Mouse (Mus musculus) urinary bladder, adult 2 months (tissue): Measurements from ENCODE around the gene Chn2. TPM values are rescaled to one million over a fixed set of nuclear protein-coding genes. Genes with fewer than 3 reads are reported as not detected.

Source experiments
- DNase-seq: peaks from one replicate; pipeline ENCODE4 v3.0.0; 2022; ENCODE audit warnings: low spot score
- polyA plus RNA-seq: library from polyadenylated mRNA; depleted of rRNA; stranded (reverse); fragments of >200 nt; gene quantifications from 2 replicates; pipeline ENCODE4 v1.2.3, GENCODE M21; 2012

Gene Chn2
- polyA plus RNA-seq, 1 experiment = 17.2 TPM

DNA sequence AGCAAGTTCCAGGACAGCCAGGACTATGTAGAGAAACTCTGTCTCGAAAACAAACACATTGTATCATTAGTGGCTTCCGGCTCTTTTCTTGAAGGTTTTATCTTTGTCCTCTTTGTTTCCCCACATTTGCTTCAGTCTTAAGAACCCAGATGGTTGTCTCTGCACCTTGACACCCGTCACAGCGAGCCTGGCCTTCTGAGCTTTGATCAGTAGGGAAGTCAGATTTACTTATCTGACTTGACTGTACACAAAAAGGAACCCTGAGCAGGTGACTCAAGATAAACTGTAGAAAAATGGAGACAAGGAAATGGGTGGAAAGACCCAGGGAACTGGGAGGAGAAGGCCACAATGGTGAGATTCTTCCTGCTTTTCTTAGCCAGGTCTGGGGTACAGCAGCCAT, 79.5 kb downstream of the Chn2 start:
- no peak for DNase-seq

DNA sequence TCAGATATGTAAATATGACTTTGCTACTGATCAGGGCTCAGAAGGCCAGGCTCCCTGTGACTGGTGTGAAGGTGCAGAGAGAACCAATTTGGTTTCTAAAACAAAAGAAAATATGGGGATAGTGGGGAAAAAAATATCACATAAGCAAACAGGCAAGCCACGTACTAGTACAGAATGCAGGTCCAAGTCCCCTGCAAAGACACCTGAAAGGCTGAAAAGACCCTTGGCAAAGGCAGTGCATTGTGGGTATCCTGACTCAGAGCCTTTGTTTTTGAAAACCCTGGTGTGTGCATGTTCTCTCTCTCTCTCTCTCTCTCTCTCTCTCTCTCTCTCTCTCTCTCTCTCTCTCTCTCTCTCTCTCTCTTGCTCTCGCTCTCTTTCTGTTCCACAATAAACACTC, 80.1 kb downstream of the Chn2 start:
- DNase-seq = no peak

DNA sequence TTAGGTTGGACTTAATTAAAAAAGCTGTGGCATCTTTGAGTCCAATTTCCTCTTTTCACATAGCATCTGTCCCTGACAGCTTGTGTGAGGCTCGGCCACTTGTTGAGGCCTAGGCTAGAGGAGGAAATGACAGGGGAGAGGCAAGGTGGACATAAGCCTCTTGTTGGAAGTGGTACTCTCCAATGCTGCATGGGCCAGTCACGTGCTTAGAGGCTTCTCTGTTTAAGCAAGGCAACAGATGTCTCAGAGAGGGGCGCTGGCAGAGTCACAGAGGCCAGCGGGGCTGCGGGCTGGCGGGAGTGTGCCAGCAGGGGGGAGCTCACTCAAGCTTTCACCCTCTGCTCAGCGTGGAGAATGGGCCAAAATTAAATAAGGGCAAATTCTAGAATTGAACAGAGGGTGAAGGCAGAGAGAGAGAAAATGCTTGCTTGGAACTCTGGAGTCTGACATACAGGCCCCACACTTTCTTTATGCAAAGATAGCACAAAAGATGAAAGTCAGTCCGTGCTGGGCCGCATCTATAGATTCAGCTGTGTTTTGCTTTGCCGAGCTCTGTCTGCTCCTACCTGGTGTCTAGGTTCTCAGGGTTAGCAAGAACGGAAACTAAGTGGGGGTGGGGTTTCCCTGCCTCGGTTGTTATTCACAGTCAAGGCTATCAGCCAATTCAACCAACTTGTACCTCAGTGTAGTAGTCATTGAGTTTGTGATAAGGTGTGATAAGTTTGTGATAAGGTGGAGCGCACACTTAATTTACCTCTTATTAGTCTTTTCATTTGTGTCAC, 80.7 kb downstream of the Chn2 start:
- no peak for DNase-seq

DNA sequence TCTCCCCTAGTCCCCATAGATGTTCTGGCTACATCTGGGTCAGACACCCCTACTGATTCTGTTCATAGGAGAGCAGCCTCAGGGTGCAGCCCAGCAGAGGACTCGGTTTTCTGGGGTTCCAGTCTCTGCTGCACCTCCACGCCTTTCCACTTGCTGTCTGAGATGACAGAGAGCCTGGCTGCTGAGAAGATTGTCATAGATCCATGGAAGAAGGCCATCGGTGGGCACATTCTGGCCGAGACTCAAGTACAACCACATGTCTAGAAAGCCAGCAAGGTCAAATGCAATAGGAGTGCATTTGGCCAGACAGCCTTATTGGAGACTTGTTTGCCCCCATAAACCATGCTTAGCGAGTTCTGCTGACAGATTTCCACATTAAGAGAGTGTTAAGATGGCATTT, 81.5 kb downstream of the Chn2 start:
- no peak for DNase-seq

DNA sequence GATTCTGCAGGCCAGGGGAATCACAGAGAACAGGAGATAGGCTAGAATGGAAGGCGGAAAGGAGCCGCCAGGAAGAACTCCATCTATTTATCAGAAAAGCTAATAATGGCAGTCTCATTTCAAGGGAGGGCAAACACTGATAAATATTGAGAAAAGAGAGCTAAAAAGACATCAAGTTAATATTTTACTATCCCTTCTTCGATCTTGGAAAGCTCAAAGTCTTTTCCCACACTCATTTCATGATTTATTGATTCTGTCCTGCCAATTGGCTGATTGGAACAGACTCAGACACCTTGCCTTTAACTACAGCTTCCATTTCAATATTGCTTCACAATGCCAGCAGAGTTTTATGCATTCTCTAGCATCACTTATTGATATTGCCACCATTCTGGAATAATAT, 85.2 kb downstream of the Chn2 start:
- no peak for DNase-seq

DNA sequence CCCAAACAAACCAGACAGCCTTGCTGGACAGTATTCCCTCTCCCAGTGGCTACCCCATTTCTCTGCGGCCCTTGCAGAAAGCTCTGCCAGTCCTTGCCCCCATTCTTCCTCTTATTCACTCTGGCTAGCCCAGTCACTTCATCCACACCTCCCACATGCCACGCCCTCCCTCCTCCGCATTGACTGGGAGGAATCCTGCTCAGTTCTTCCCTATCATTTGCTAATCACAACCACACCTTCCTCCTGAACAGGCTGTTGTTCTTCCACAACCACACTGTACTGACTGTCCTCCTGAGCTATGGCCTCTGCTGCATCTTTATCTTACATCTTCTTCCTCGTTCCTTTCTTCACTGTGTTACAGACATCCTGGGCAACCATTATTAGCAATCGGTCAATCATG, 86.2 kb downstream of the Chn2 start:
- no peak for DNase-seq

DNA sequence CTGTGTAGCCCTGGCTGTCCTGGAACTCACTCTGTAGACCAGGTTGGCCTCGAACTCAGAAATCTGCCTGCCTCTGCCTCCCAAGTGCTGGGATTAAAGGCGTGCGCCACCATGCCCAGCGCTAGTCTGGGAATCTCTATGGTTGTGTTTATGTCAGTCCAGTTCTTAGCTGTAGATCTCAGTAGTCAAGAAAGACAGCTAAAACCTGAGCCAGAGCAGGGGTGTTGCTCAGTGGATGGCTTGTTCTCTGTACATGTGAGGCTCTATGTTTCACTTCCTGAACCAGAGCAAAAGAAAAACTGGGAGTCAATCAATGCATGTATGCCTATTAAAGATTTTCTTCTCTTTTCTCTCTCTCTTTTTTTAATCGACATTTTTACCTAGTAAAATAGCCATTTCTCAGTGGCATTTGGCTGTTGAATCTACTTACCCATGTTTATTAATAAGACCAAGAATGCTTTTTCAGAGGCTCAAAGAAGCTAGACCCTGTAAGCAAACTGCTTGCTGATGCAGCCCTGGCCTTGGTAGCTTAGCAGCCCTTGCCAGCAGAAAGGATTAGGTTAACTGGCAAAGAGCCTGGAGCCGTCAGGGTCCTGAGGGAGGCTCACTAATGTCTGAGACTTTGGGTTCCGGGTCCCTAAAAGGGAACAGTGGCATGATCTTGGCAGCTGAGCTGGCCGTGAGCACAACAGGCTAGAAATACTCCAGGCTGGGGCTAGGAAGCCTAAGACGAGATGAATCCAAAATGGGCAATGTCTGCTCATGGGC, 87.1 kb downstream of the Chn2 start:
- no peak for DNase-seq

DNA sequence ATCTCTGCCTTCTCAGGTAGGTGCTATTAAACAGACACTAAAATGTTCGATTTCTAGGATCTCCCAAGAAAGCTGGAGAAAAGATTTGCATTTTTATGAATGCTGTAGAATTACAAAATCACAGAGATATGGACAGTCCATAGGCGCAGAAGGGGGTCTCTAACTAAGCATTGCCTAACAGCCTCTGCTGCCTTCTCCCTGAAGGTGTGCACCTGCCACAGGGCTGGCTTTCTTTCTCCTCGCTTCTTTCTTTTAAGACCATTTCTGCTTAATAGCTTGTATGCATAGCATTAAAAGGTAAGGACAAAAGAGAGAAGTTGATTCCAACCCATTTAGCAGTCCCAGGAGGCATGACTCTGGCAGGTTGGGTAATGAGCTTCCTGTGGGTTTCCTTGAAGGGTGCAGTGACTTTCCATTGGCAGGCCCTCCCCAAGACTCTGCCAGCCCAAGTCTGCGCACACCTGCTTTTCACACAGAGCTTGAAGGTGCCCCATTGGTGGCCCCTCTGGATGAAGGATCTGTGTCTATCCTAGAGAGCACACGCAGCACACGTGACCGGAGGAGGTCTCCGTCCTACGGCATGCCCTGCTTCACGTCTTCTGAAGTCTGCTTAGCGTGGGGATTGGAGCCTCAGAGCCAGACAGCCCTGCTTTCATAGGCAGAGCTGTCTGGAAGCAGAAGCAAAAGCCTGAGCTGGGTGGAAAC, 87.8 kb downstream of the Chn2 start:
- no peak for DNase-seq

DNA sequence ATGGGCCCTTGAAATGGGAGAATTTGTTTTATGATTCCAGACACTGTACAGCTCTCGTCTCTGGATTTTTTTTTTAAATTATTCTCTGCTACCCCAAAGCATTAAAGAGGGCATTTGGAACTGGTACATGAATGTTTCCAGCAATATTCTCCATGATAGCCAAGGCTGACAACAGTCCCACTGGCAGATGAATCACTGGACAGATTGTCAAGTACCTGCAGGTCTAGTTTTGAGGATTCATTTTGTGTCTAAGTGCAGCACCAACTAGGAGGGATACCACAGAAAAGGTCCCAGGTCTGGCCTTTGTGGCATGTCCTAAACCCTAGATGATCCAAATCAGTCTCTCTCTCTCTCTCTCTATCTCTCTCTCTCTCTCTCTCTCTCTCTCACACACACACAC, 89.3 kb downstream of the Chn2 start:
- DNase-seq = no peak

DNA sequence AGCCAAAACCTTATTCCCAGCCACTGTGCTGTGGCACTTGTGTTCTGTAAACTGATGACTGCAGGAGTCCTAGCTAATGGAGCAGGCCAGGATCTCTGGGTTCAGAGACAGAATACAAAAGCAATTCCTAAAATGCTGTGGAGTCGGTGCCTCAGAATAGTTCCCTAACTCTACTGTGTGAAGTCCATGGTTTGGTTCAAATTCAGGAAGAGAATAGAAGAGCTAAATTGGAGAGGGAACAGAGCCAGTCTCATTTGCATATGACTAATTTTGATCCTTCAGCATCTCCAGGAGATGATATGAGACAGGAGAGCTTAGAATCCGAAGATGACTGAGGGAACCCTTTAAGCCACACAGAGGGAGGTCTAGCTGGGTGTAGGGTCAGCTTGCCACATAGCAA, 90.2 kb downstream of the Chn2 start:
- DNase-seq = no peak

DNA sequence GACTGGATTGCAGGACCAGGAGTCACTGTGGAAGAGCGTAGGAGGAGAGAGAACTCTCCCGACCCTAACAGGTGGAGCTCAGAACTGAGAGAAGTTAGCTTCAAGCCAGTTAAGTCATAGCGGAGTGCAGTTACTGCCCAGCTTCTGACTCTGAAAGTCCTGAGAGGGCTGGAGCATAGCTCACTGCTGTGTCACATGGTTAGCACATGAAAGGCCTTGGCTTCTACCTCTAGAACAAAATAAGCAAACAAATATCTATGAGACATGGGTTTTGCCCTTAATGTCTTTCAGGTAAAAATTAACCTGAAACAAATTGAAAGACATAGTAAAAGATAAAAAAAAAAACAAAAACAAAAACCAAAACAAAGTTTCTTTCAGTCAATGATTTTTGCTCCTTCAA, 91.5 kb downstream of the Chn2 start:
- DNase-seq = no peak

DNA sequence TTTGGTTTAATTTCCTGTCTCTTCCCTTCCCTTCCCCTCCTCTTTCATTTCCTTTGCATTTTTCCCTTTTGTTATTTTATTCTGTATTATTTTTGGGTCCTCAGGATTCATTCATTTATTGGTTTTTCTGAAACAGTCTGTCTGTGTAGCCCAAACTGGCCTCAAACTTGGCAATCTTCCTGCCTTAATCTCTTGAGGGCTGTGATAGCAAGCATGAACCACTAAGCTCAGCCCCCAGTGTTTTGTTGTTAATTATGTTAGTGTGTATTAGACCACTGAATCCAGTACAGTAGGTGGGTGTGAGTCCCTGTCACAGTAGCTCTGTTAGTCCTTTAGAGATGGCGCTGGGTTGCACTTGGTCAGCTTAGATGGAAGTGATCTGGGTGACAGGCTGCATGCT, 93.2 kb downstream of the Chn2 start:
- no peak for DNase-seq

DNA sequence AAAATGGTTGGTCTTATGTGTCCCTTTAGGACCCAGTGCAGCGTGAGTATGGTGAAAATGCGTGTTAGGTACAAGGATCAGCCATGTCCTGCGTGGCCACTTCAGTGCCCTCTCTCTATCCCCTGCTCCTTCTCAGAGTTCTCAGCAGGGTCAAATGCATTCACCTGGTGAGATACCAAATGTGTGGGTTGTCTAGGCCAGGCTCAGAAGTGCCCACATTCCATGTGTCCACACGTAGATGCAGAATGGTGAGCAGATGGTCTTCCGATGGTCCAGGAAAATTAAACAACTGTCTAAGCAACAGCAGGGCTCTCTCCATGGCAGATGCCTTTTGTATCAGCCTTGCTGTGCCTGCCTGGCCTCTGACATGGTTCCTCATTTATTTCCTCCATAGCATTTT, 93.9 kb downstream of the Chn2 start:
- no peak for DNase-seq

DNA sequence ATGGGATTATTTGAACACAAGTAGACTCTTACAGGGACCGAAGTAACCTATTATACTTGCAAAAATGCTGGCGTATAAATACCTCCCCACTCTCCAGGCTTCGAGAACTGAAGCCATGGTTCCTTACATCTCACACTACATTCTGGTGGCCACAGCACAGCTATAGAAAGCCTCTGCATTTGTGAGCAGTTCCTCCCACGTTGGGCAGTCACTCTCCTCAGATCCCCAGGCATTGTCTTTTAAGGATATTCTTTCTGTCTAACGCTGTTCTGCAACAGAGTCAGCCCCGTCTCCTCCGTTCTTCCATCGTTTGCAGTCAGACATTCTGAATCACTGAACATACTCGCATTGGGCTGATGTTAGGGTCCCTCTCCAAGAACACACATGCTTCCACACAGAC, 98.8 kb downstream of the Chn2 start:
- no peak for DNase-seq

DNA sequence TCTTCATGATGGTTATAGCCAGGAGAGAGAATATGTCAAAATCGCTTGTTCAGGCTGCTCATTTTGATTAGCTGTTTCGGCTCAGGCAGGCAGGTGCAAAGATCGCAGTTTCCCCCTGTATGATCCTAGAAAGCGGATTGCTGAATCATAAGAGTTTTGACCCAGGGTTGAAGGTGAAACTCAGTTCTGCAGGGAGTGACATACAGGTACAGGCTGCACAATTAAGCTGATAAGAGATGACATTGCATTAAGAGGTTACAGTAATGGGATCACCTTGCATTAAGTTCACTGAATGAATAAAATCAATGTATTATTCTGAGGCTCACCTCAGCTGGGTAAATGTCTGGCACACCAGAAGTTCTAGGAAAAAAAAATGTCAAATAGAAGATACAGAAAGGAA, 101.1 kb downstream of the Chn2 start:
- no peak for DNase-seq

DNA sequence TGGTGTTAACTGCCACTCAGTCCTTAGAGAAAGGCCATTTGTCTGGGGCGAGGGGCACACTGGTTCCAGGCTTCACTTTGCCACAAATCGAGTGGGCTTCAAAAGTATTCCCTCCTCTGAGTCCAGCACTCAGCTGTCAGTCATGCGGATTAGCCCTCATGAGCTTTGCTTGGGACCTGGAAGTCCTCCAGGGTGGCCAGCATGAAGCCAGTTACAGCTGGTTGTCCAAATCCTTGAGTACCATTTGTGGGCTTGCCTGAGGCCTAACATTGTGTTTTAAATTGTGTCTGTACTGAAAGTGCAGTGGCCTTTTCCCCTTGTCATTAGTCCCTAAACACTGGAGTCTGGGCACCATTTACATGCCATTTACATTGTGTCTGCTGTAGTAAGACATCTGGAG, 101.8 kb downstream of the Chn2 start:
- no peak for DNase-seq

DNA sequence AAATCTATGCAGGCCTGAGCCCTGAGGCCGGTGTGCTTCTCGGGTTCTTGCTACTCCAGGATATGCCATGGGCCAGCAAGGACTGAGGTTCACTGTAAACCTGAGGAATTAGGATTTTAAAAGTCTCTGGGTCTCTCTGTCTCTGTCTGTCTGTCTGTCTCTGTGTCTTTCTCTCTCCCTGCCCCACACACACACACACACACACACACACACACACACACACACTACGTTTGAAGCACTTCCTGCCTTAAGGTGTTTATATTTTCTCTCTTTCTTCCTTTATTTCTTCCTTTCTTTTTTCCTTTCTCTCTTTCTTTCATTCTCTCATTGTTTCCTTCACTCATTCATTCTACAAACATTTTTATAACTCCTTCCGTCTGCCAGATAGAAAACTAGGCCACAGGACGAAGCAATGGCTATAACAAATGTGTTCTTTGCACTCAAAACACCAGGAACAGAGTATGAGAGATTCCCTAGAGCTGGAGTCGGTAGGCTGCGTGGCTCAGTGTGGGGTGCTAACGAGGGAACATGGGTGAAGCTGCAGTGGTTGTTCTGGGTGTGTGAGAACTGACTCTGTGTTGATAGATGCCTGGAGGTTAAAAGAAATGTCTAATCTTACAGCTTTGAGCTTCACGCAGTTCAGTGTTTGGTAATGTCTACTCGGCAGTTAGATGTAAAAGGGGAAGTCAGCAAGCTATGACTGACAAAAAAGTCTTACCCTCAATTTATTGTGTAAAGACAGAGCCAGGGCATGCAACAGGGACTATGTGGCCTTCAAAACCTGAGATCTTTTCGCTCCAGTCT, 103.7 kb downstream of the Chn2 start:
- DNase-seq = no peak

DNA sequence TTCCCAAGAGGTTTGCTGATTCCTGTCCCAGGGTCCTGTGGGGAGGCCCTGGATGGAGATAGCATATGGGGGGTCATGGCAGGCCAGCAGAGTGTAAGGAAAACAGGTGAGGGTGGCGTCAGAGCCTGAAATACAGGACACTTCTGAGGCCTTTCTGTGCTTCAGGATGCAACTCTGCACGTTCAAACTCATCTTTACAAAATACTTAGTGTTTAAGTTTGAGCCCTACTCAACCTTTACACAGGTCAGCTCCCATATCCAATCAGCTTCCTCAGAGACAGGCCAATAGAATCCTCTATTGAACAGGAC, 104.3 kb downstream of the Chn2 start:
- no peak for DNase-seq

DNA sequence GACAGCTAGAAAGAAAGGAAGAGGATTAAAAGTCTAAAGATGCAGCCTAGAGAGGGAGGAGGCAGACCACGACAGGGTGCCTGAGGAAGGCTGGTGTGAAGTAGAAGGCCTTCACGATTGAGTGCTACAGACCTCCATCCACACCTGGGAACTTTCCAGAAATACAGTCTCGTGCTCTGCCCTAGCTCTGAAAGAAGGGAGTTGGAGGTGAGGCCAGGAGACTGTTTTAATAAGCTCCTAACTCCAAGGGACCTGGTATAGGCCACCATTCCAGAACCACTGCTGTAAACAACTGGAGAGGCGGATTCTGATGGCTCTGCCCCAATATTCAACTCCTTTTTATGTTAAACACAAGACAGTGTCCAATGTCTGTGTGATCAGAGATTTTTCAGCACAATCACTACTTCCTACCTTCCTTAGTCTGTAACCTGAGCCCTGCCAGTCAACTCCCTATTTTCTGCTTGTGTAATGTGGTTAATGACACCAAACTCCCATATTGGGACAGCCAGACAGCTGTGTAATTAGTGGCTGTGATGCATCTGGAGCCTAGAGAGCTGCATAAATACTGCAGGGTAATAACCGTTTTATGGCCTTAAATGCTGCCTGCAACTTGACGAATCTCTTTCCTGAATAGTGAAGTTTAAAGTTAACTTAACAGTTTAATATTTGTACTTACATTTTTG, 109.6 kb downstream of the Chn2 start:
- DNase-seq = no peak

DNA sequence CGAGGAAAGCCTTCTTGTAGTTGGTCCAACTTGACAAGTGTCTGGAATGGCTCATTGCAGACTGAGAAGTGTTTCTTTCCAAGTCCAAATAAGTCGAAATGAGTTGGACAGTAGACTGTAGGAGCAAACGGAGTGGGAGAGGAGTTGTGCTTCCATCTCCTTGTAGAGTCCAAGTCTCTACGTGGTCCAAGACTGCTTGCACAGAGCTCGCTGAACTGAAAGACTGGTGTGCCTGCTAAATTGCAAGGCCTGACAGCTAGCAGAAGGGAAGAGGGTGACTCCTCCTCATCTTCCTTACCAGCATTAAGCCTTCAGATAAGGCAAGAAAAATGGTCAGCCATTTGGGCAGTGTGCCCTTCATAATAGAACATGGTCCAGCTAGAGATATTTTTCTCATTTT, 111.5 kb downstream of the Chn2 start:
- no peak for DNase-seq

DNA sequence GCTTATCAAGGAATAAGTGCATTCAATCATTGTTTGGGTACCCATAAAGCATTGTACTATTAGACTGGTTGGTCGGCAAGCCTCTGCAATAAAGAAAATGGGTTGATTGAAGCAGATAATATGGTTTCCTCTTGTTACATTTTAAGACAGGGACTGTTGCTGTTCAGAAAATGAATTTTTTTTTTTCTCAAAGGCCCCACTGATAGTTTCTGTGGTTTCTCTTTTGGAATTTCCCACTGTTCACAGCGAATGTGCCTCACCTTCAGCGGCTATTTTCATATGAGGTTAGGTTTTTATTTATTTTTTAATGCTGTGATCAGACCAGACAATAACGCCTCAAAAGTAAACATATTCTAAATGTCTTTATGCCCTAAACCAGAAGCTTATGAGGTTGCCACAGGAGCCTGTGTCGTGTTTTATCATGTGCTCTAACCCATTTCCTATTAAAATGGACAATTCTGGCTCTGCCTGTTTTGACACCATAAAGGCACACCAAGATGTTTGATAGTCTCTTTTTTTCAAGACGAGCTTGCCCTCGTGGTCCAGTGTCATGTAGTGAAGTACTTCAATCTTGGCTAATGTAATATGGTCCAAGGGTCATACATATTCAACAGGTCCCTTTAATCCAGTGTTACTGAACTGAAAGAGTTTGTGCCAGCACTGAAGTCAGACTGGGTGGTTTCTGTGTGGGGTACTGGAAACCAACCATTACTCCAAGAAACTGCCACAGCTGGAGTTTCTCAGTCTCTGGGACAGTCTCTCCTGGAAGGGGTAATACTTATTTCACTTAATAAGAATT, 112.3 kb downstream of the Chn2 start:
- no peak for DNase-seq
